Mouse (Mus musculus) CH12.LX (cell line): ENCODE measurements around the gene Olfr630. TPM values are rescaled to one million over a fixed set of nuclear protein-coding genes. Genes with fewer than 3 reads are reported as not detected.
A peak's percentile ranks its signal among the peaks of the same experiment; 100 is the strongest.

ENCODE experiments used
- DNase-seq: peaks from one replicate; pipeline ENCODE4 v3.0.0-alpha.2; 2013; ENCODE audit errors: extremely low read depth
- H3K27ac ChIP-seq: 2 replicates; pipeline ENCODE4 v1.5.1; 2012; ENCODE audit warnings: low read depth, mild to moderate bottlenecking, control low read depth, moderate library complexity; ENCODE audit not compliant: insufficient read depth
- H3K27me3 ChIP-seq: replicated peaks from 2 replicates; pipeline ENCODE3; 2012; ENCODE audit warnings: inconsistent platforms
- H3K36me3 ChIP-seq, 2 experiments: replicated peaks in 1 of 2; 2 replicates each; pipeline versions ENCODE3 to v1.6.1; 2012; ENCODE audit warnings: inconsistent platforms in 1 of 2, low read length in 1 of 2, mild to moderate bottlenecking in 1 of 2, mixed read lengths in 1 of 2, moderate library complexity in 1 of 2; ENCODE audit not compliant: control insufficient read depth in 1 of 2, insufficient read depth in 1 of 2
- H3K4me1 ChIP-seq, 2 experiments: 2 replicates each; pipeline ENCODE4 v1.6.1; 2012; ENCODE audit warnings: inconsistent platforms in 1 of 2, moderate library complexity in 1 of 2; ENCODE audit not compliant: insufficient read depth in 2 of 2, control insufficient read depth in 1 of 2
- H3K4me2 ChIP-seq: 2 replicates; pipeline ENCODE4 v1.6.1; 2012; ENCODE audit warnings: low read depth, mild to moderate bottlenecking, control low read depth; ENCODE audit not compliant: poor library complexity, insufficient read depth, severe bottlenecking
- H3K4me3 ChIP-seq, 3 experiments: fragments of 150-350 bp in 1 of 3; sonication (generic) in 1 of 3; replicated peaks in 1 of 3; 2 replicates each; pipeline versions ENCODE3 to v1.5.1; 2011 to 2012; ENCODE audit warnings: low read depth in 2 of 3, low read length in 2 of 3, mild to moderate bottlenecking in 2 of 3, moderate library complexity in 2 of 3, control low read depth in 1 of 3, improper control_type of control experiment in 1 of 3, inconsistent platforms in 1 of 3, mixed read lengths in 1 of 3; ENCODE audit not compliant: poor library complexity in 1 of 3
- H3K79me2 ChIP-seq: replicated peaks from 2 replicates; pipeline ENCODE4 v1.6.1; 2012; ENCODE audit warnings: mild to moderate bottlenecking, moderate library complexity; ENCODE audit not compliant: control insufficient read depth, poor library complexity, insufficient read depth, severe bottlenecking; ENCODE audit errors: extremely low read depth
- H3K9ac ChIP-seq: 2 replicates; pipeline ENCODE4 v1.6.1; 2012; ENCODE audit warnings: low read depth, mild to moderate bottlenecking, control low read depth, moderate library complexity; ENCODE audit not compliant: insufficient read depth
- H3K9me3 ChIP-seq: replicated peaks from 2 replicates; pipeline ENCODE3; 2012; ENCODE audit warnings: low read length, inconsistent platforms, mixed read lengths
- BHLHE40 ChIP-seq: IDR thresholded peaks from 2 replicates; pipeline ENCODE4 v1.6.1; 2011; ENCODE audit warnings: mild to moderate bottlenecking, low read depth, low read length, improper control_type of control experiment
- CHD1 ChIP-seq: IDR thresholded peaks from 2 replicates; pipeline ENCODE4 v1.6.1; 2012; ENCODE audit warnings: low read depth, low read length, improper control_type of control experiment, inconsistent platforms
- CHD2 ChIP-seq: IDR thresholded peaks from 2 replicates; pipeline ENCODE4 v1.6.1; 2011; ENCODE audit warnings: low read length, improper control_type of control experiment
- CTCF ChIP-seq, 2 experiments: IDR thresholded peaks in 1 of 2; conservative IDR thresholded peaks in 1 of 2; 2 replicates each; pipeline ENCODE4 v1.5.1; 2011 to 2012; ENCODE audit warnings: low read depth in 2 of 2, low read length in 2 of 2, improper control_type of control experiment in 1 of 2, inconsistent platforms in 1 of 2, mild to moderate bottlenecking in 1 of 2, moderate library complexity in 1 of 2
- ELF1 ChIP-seq: IDR thresholded peaks from 2 replicates; pipeline ENCODE4 v1.6.1; 2014; ENCODE audit warnings: low read depth, mild to moderate bottlenecking, inconsistent platforms, low read length, improper control_type of control experiment
- EP300 ChIP-seq: IDR thresholded peaks from 2 replicates; pipeline ENCODE4 v1.6.1; 2011; ENCODE audit warnings: low read length, improper control_type of control experiment
- GABPA ChIP-seq: IDR thresholded peaks from 2 replicates; pipeline ENCODE4 v1.6.1; 2012; ENCODE audit warnings: low read depth, low read length, improper control_type of control experiment, inconsistent platforms; ENCODE audit not compliant: insufficient replicate concordance
- HCFC1 ChIP-seq: IDR thresholded peaks from 2 replicates; pipeline ENCODE4 v1.6.1; 2012; ENCODE audit warnings: low read depth, mild to moderate bottlenecking, inconsistent platforms, low read length, improper control_type of control experiment
- IRF4 ChIP-seq: IDR thresholded peaks from 2 replicates; pipeline ENCODE4 v1.6.1; 2014; ENCODE audit warnings: low read depth, mild to moderate bottlenecking, inconsistent platforms, low read length, improper control_type of control experiment
- JUN ChIP-seq: IDR thresholded peaks from 2 replicates; pipeline ENCODE4 v1.6.1; 2011; ENCODE audit warnings: low read depth, mild to moderate bottlenecking, low read length, improper control_type of control experiment, moderate library complexity; ENCODE audit not compliant: insufficient read depth
- KAT2A ChIP-seq: IDR thresholded peaks from 2 replicates; pipeline ENCODE4 v1.6.1; 2012; ENCODE audit warnings: low read length, improper control_type of control experiment, inconsistent platforms; ENCODE audit not compliant: insufficient replicate concordance
- MAFK ChIP-seq: IDR thresholded peaks from 2 replicates; pipeline ENCODE4 v1.6.1; 2011; ENCODE audit warnings: low read length, improper control_type of control experiment; ENCODE audit not compliant: insufficient replicate concordance
- MAX ChIP-seq: IDR thresholded peaks from 2 replicates; pipeline ENCODE4 v1.6.1; 2011; ENCODE audit warnings: low read length, improper control_type of control experiment
- MAZ ChIP-seq: IDR thresholded peaks from 2 replicates; pipeline ENCODE4 v1.6.1; 2012; ENCODE audit warnings: low read depth, mild to moderate bottlenecking, inconsistent platforms, low read length, improper control_type of control experiment, moderate library complexity
- MEF2A ChIP-seq: IDR thresholded peaks from 2 replicates; pipeline ENCODE4 v1.6.1; 2014; ENCODE audit warnings: low read depth, mild to moderate bottlenecking, inconsistent platforms, low read length, improper control_type of control experiment, borderline replicate concordance
- MYC ChIP-seq: IDR thresholded peaks from 2 replicates; pipeline ENCODE4 v1.6.1; 2011; ENCODE audit warnings: low read depth, mild to moderate bottlenecking, improper control_type of control experiment, low read length
- PAX5 ChIP-seq: IDR thresholded peaks from 2 replicates; pipeline ENCODE4 v1.6.1; 2012; ENCODE audit warnings: low read length, inconsistent platforms, mixed read lengths
- POLR2AphosphoS2 ChIP-seq: IDR thresholded peaks from 2 replicates; pipeline ENCODE4 v1.6.1; 2011; ENCODE audit warnings: low read depth, low read length, improper control_type of control experiment
- RAD21 ChIP-seq: IDR thresholded peaks from 2 replicates; pipeline ENCODE4 v1.6.1; 2011; ENCODE audit warnings: low read depth, mild to moderate bottlenecking, low read length, improper control_type of control experiment, moderate library complexity
- RCOR1 ChIP-seq: conservative IDR thresholded peaks from 2 replicates; pipeline ENCODE4 v1.6.1; 2012; ENCODE audit warnings: low read depth, mild to moderate bottlenecking, inconsistent platforms, low read length, improper control_type of control experiment
- SIN3A ChIP-seq: IDR thresholded peaks from 2 replicates; pipeline ENCODE4 v1.6.1; 2012; ENCODE audit warnings: low read length, improper control_type of control experiment, inconsistent platforms
- SMC3 ChIP-seq: IDR thresholded peaks from 2 replicates; pipeline ENCODE4 v1.6.1; 2011; ENCODE audit warnings: low read depth, low read length, improper control_type of control experiment
- TBP ChIP-seq: conservative IDR thresholded peaks from 2 replicates; pipeline ENCODE4 v1.6.1; 2011; ENCODE audit warnings: low read depth, low read length, improper control_type of control experiment
- TCF12 ChIP-seq: IDR thresholded peaks from 2 replicates; pipeline ENCODE4 v1.6.1; 2014; ENCODE audit warnings: low read depth, mild to moderate bottlenecking, inconsistent platforms, low read length, improper control_type of control experiment
- UBTF ChIP-seq: IDR thresholded peaks from 2 replicates; pipeline ENCODE4 v1.6.1; 2012; ENCODE audit warnings: low read depth, mild to moderate bottlenecking, inconsistent platforms, low read length, improper control_type of control experiment, moderate library complexity
- USF1 ChIP-seq: IDR thresholded peaks from 2 replicates; pipeline ENCODE4 v1.6.1; 2014; ENCODE audit warnings: low read depth, mild to moderate bottlenecking, inconsistent platforms, low read length, improper control_type of control experiment
- USF2 ChIP-seq: conservative IDR thresholded peaks from 2 replicates; pipeline ENCODE4 v1.6.1; 2011; ENCODE audit warnings: low read depth, low read length, improper control_type of control experiment
- ZMIZ1 ChIP-seq: IDR thresholded peaks from 2 replicates; pipeline ENCODE4 v1.6.1; 2012; ENCODE audit warnings: low read depth, mild to moderate bottlenecking, inconsistent platforms, low read length, improper control_type of control experiment
- ZNF384 ChIP-seq: IDR thresholded peaks from 2 replicates; pipeline ENCODE4 v1.6.1; 2012; ENCODE audit warnings: low read depth, low read length, improper control_type of control experiment, inconsistent platforms
- dilution Hi-C: fragments of 300-500 bp; cut with MboI; formaldehyde crosslinking; loops from 2 replicates; pipeline ENCODE4 v1.14.3; 2020; ENCODE audit warnings: low sequenced_read_pairs; ENCODE audit not compliant: extremely low pct_unique_long_range_greater_than_20kb, extremely low pct_ligation_motif_present
- in situ Hi-C: fragments of 300-500 bp; cut with MboI; formaldehyde crosslinking; loops from 3 replicates; pipeline ENCODE4 v1.14.3; 2019; ENCODE audit warnings: low sequenced_read_pairs, low pct_ligation_motif_present, low pct_unique_long_range_greater_than_20kb, mixed read lengths
- polyA plus RNA-seq: library from polyadenylated mRNA; unstranded; fragments of >175 nt; gene quantifications from 2 replicates; pipeline ENCODE4 v1.2.1, GENCODE M21; 2012; ENCODE audit warnings: low read depth; ENCODE audit not compliant: insufficient read length
- total RNA-seq, 2 experiments: library from RNA; depleted of rRNA; stranded (reverse); fragments of 300-350 nt in 1 of 2; fragments of >200 nt in 1 of 2; gene quantifications; 2 replicates each; pipeline ENCODE4 v1.2.3; 2012 to 2014

Gene Olfr630
- total and polyA plus RNA-seq, 3 experiments: not detected

DNA sequence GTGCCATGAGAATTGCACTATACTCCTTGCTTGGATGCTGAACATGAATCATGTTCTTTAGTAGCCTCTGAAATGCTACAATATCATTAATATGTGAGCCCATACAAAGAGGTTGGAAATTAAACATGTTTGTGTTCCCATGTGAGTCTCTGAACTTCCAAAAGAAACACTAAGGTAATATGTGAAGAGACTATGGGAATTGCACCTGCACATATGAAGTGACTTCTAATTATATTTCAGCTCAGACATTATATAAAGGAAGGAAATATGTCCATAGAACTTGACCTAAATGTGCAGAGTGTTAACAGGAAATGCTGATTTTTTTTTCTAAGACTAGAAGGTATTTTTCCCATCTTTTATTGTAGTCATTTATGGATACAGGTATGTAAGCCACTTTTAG, 42.8 kb downstream of the Olfr630 start, which contains the start of gene Olfr243:
TSS of gene Olfr243 (plus strand) at position 301 of the 400 bp plus-strand sequence.
- Histone ChIP-seq H3K4me3 (no peak within 1 kb of the TSS), H3K79me2 (no peaks in the 10 kb centered on the region), H3K27ac (no peak within 1 kb of the TSS), H3K4me1 (no peaks in the 10 kb centered on the region), H3K27me3 (no peaks in the 10 kb centered on the region), H3K9ac (no peak within 1 kb of the TSS), H3K4me2 (no peak within 1 kb of the TSS), H3K36me3 (no peaks in the 10 kb centered on the region), H3K9me3 (no peaks in the 10 kb centered on the region)
- dilution Hi-C loops: no loop called here
- TF ChIP-seq POLR2AphosphoS2 (no peak), RAD21 (no peak), UBTF (no peak), TCF12 (no peak), GABPA (no peak), EP300 (no peak), ZMIZ1 (no peak), SMC3 (no peak), PAX5 (no peak), HCFC1 (no peak), SIN3A (no peak), CHD1 (no peak), MAX (no peak), MAZ (no peak), MAFK (no peak), TBP (no peak), ZNF384 (no peak), BHLHE40 (no peak)
- in situ Hi-C loops: loop anchor here (5.0 to 25.0 kb wide), 2 partner anchors 158 to 473 kb away; partner anchors contain the start of genes Olfr648 and Olfr649
- DNase-seq: no peak

DNA sequence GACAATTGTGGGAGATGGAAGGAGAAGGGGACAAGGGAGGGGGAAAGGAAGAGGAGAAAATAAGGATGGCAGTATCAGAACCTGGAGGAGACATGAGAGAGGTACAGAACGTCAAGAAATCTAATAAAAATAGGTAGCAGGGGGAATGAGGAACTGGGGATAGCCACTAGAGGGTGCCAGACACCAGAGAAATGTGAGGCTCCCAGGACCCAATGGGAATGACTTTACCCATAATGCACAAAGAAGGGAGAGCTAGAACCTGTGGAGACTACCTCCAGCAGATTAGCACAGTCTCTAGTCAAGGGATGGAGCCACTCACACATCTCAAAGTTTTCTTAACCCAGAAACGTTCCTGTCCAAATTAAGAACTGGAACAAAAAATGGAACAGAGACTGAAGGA, 45.1 kb downstream of the Olfr630 start:
- H3K36me3 ChIP-seq: no peaks in the 10 kb centered on the region
- no peak overlapping the region for H3K4me2 ChIP-seq
- H3K9ac ChIP-seq: no peak overlapping the region
- in situ Hi-C loops: loop anchor here (5.0 to 25.0 kb wide), 2 partner anchors 160 to 475 kb away; partner anchors contain the start of genes Olfr648 and Olfr649
- H3K27ac ChIP-seq: no peak overlapping the region
- H3K9me3 ChIP-seq: no peaks in the 10 kb centered on the region
- H3K79me2 ChIP-seq: no peaks in the 10 kb centered on the region
- TF ChIP-seq USF1: no peak
- TF ChIP-seq MAX: no peak
- TF ChIP-seq JUN: no peak
- no peak for TF ChIP-seq IRF4
- no peak for TF ChIP-seq KAT2A
- TF ChIP-seq SMC3: peak; percentile 66
- peak; percentile 47 to 83; a peak in 3 of 4 replicates for TF ChIP-seq CTCF (conservative IDR thresholded peaks at IDR 0.05 in 1 of 2, IDR thresholded peaks at IDR 0.05 in 1 of 2; ENCODE audit: low read depth in 2 of 2, low read length in 2 of 2)
- TF ChIP-seq MEF2A: no peak
- TF ChIP-seq CHD2: no peak
- TF ChIP-seq ELF1: no peak
- TF ChIP-seq RCOR1: no peak
- TF ChIP-seq EP300: no peak
- no peak for TF ChIP-seq HCFC1
- TF ChIP-seq RAD21: peak; percentile 86
- TF ChIP-seq ZMIZ1: no peak
- no peak for TF ChIP-seq USF2
- TF ChIP-seq ZNF384: no peak
- no peak for TF ChIP-seq MYC
- no peak for TF ChIP-seq PAX5
- no peak overlapping the region for H3K4me3 ChIP-seq
- H3K27me3 ChIP-seq: no peaks in the 10 kb centered on the region
- dilution Hi-C loops: no loop called here
- DNase-seq: peak; percentile 62
- H3K4me1 ChIP-seq: no peaks in the 10 kb centered on the region
